Mouse (Mus musculus) erythroblast, embryonic 14.5 days (primary cell): ENCODE data around the gene Btbd19.
A peak's percentile ranks its signal among the peaks of the same experiment; 100 is the strongest.

Experiments used
- GATA1 ChIP-seq: IDR thresholded peaks from 2 replicates; pipeline ENCODE4 v1.6.1; 2012; ENCODE audit warnings: low read length, inconsistent platforms, mixed read lengths
- TAL1 ChIP-seq: IDR thresholded peaks from 3 replicates; pipeline ENCODE4 v1.6.1; 2012; ENCODE audit warnings: low read length, inconsistent platforms, mixed read lengths

DNA sequence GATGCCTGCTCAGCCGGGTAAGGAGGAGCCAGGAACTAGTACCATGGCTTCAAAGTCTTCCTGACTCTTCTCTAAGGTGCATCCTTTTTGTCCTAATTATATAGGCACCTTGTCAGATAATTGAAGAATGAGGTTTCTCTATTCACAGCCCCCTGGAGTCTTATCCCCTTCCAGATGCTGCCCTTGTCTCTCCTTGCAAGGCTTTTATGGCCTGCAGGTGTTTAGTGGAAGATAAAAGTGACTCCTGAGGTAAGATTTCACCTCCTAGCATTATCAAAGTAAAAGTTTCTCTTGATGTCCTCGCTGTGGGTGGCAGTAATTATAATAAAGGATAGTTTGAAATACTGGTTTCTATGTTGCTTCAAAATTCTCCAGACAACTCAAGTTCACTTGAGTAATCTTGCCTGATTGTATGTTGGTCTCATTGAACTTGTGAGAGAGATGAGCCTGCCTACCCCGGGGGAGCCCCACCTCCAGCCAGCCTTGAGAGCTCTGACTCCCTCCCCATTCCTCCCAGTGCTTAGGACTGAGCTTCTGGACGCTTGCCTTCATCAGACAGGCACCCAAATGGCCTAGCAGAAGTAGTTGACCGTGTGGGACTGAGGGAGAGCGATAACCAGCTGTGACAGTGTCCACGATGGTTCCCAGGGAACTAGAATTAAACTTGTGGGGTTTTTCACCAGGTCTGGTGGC, 37.4 kb downstream of the Btbd19 start:
- TF ChIP-seq TAL1 = peak; percentile 74; the same call in 2 of the 3 replicates
- no peak for TF ChIP-seq GATA1
